Mouse (Mus musculus): ENCODE measurements around the gene Zc3h7a.

DNA sequence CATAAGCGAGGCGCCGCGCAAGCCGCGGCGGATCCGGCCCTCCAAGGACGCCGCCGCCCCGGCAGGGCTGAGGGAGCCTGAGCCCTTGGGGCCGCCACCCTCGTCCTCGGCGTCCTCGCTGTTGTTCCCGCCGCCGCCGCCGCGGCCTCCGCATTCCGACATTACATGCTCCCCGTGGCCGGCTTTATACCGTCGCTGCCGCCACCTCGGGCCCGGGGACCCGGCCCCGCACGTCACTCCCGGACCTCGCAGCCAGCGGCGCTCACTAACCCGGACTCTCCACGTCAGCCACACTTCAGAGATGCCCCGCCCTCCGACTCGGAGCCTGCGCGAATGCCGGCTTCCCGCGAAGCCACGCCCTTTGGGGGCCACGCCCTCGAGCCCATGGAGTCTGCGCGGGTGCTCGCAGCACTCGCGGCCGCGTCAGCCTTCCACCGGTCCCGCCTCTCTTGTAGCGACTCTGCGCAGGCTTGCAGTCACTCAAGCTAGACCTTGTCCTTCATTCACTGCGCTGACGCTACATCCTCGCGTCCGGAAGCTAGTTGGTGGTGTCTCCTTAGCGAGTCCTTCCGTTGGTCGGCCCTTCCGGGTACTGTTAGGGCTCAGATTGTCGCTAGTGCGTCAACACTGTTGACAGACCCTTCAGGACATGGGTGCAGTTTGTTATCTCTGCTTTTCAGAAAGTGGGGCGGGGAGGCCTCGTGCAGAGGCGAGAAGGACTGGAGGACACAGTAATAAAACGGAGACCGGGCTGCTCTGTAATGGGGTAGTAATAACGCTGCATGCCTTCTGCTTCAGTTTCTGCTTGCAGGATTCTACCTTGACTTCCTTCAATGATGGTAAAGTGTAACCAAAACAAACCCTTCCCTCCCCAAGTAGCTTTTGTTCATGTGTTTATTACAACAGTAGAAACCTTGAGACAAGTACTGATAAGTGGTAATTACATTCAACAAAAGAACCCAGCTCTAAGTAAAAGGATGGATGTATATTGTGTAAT is 41.5 kb downstream of the Zc3h7a start, which contains the start of gene Txndc11:
- TF ChIP-seq TAL1 (IDR thresholded peaks at IDR 0.05; ENCODE audit: low read length) (peak; percentile 36; the same call in 1 of the 3 replicates), GATA1 (IDR thresholded peaks at IDR 0.05; ENCODE audit: low read length) (peak; percentile 59)
